Mouse (Mus musculus) brain, embryonic 18.5 days (tissue): ENCODE measurements at regions not wholly inside any gene's neighbourhood (a gene's known extent, or its start where the extent isn't known, plus 50 kb on each side); places are given as distances from the start of the nearest gene placed in this dataset.

Experiments used
- DNase-seq: peaks from one replicate; pipeline ENCODE4 v3.0.0-alpha.2; 2012; ENCODE audit warnings: low read depth, low spot score

DNA sequence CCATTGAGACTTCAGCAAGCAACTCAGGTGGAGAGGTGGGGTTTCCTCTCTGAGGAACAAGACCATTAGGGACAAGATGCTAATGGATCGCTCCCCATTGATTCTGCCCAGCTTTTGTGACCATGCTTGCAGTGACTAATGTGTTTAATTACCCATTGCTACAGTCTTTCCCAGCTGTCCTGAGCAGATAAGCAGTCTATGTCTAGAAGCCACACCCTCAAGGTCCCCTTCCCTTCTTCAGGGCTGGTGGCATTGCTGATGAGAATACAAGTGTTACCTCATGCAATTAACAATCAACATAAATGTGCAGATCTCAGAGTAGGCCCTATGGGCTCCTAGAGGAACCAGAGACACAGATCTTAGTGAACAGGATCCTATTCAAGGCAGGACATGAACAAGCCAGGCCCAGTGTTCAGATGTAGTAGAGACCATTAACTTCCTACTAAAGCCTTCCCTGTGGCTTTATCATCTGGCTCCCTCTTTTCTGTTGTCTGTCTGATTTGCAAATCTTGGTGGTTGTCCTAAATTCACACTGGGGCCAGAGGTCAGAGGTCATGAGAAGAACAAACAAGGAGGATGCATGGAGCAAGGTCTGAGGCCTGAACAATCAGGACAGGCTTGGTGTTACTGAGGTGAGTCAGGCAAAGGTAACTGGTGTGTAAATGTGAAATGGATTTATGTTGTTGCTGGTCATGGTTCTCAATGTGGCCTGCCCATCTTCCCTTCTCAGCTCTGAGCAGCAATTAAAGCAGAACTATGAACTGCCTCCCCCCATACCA is 56.8 kb downstream of the Odc1 start:
- DNase-seq, result no peak

DNA sequence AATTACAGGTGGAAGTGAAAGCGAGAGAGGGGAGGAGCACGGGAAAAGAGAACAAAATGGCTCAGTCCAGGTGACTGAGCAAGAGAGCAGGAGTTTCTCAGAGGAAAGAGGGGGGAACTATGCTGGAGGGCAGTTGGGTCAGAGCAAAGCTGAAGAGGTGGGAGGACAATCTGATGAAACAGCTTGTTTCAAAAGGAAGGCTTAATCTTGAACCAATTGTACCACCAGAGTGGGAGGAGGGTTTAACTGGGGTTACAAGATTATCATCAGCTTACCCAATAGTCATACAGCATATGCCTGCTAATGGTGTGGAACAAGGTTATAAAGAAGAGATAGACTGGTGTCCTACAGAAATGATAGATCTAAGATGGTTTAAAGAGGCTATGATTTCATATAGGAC is 59.0 kb downstream of the Odc1 start:
- DNase-seq, result no peak

DNA sequence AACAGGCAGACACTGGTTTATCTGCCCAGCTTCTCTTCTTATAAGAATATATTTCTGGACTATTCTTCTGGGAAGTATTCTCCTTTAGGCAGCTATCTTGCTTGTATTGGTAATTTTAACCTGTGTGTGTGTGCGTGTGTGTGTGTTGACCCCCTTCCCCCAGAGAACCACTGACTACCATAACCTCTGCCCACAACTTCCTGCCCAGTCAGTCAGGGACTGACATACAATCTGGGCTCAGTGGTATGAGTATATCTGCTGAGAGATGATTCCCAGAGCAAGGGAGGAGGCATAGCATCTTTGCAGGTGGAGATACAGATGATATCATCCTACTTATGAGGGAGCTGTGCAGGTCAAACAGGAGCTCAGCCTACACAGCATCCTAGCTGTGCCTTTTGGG is 65.8 kb downstream of the Odc1 start:
- DNase-seq, result no peak

DNA sequence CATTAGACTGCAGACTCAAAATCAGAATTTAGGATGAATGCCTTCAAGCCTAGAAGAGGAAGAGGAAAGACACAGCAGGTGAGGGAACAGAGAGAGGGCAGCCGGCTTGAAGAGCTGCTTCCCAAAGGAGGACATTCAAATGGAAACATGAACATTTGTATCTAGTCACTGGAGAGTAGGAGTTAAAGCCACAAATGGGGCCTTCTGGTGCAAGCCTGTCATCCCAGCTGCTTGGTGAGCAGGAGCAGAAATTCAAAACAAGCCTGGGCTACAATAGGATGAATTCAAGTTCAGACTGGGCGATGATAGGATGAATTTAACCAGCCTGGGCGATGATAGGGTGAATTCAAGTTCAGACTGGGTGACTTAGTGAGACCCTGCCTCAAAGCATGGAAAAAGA is 67.4 kb downstream of the Odc1 start:
- DNase-seq, result no peak

DNA sequence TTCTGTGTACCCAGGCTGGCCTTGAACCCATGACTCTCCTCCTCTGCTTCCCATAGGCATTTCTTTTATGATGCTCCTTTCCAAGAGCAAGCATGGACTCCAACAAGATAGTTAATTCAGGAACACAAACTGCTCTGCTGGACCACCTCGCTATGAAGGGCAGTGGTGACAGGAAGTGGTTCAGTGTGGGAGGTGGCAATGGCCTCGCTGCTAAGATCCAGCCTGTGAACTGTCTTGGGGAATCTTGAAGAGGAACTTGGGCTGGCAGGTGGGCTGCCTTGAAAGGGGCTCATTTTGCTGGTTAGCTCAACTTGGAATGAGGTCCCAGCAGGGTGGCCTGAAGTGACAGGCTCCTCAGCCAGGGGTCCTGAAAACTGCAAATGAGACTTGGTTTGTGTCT is 72.4 kb upstream of the Hpcal1 start:
- no peak for DNase-seq

DNA sequence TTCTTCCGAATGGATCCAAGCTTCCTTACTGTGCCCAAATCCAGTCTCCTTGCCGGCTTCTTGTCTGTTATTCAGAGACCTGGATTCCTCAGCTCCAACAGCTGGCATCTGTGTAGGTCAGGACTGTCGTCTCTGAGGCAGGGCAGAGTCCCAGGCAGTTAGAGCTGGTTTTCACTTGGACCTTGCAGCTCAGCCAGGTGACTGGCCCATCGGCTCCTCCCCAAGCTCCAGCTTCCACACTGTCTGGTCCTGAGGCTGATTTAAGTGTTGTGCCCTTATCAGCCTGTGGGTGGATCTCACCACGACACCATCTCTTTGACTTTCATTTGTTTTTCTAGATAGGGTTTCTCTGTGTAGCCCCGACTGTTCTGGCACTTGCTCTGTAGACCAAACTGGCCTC is 70.4 kb upstream of the Hpcal1 start:
- no peak for DNase-seq

DNA sequence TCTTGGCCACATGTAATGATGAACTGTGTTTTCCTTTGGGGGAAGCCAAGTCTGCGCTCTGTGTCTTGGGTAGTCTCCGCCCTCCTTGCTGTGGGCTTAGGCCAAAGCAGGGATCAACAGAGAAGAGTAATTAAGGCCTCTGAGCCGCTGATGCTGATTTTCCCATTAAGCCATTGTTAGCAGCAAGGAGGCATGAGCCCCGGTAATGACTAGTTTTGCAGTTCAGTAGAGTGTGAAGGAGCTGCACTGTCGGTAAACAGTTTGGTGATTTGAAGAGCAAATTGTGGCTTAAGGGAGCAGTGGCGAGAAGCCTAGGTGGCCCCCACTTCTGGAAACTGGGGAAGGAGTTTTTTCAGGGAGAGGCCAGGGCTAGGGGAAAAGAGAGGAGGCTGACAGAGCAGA is 69.2 kb upstream of the Hpcal1 start:
- DNase-seq, result peak; percentile 20

DNA sequence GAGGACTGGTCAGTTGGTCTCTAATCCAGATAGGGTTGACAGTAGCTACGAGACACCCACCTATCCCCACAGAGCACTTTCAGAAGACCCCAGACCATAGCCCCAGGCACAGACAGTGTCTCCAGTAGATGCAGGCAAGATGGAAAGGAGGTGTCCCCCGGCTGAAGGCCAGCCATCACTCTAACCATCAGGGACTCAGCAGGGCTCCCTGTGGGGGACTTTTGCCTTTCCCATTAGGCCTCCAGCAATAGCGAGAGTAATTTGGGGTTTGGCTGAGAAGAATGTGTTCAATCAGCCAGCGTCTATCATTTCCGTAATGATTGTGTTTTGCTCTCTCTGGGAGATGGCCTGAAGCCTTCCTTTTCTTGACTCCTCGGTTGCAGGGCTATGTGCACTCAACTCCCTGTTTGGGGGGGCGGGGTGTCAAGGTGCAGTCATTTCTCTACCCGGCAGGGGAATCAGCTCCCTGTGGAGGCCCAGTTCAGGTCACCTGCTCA is 68.1 kb upstream of the Hpcal1 start:
- DNase-seq, result no peak

DNA sequence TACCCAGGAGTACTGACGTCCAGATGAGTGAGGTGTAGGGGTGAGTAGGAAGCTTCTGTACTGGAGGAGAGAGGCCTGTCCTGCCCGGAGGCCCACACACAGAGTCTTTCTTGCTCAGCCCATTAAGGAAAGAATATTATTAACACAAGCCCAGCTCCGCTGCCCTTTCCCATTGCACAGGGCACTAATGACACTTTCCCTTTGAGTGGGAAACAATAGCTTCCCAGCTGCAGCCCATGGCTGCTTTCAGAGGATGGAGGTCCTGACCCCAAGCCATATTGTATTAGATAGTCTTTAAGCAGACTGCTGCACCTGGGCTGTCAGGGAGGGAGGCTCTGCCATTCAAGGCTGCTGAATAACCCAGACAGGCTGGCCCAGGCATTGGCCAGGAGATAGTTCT is 64.6 kb upstream of the Hpcal1 start:
- no peak for DNase-seq

DNA sequence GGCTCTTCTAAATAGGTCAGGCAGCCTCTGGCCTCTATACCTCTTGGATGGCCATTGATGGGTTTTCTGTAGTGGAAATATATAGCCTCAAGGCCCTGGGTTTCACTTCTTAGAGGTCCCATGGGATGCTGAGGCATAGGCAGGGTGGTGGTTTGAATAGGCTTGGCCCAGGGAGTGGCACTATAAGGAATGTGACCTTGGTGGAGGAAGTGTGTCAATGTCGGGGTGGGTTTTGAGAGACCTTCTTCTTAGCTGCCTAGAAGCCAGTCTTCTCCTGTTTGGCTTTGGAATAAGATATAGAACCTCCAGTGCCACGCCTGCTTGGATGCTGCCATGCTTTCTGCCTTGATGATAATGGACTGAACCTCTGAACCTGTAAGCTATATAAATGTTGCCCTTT is 59.5 kb upstream of the Hpcal1 start:
- no peak for DNase-seq

DNA sequence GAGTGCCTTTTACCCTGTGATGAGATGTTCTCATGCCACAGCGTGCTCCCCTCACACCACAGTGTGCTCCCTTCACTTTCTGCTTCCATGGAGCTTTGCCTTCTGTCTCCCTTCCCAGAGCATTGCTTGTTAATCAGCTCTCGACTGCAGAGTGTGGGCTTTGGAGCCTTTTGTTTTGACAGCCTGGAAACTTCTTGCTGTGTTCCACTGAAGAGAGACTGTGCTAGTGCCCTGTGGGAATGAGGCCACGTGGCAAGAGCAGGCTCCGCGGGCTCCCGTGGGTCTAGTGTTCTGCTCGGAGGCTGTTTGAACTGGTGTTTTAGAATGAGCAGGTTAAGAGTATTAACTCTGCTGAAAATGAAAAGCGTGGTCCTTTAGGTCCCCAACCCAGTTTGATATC is 54.5 kb upstream of the Hpcal1 start:
- DNase-seq, result no peak

DNA sequence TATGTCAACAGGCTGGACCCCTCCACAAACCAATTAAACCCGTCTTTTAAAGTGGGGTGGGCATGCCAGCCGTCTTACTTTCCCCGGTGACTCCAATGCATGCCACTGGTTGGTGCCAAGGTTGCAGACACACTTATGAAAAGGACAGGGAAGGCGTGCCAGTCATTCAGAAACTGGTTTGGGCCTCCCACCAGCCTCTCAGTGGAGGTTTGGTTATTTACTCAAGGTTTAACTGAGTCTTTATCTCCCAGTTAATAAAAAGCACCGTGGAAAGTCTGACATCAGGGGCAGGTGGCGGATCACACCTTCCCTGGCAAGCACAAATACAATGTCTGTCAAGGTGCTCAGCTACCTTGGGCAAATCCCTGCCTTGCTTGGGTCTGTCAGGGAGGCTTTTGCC is 54.1 kb upstream of the Hpcal1 start:
- DNase-seq, result no peak
